ENCODE assay signal across 8 mouse cellular contexts in genomic region chr7:141041661-141042060, GRCm38 (mm10). TPM values are rescaled to one million over a fixed set of nuclear protein-coding genes. Genes with fewer than 3 reads are reported as not detected.
A peak's percentile ranks its signal among the peaks of the same experiment; 100 is the strongest.
DNase-seq lines count a peak whose midpoint lies in the region; TF ChIP-seq lines count a peak whose summit lies in the region.

No protein-coding gene starts in this region.

- peaks cover 7% of the 10 kb centered on the region; the same call in 1 of the 2 replicates for H3K4me1 ChIP-seq in embryonic fibroblast, embryonic 13.5 days (ENCODE audit: control insufficient read depth, insufficient read depth, low read length)

- H3K4me3 ChIP-seq in embryonic fibroblast, embryonic 13.5 days (ENCODE audit: insufficient read depth, low read length), result no peak overlapping the region

- no peak for TF ChIP-seq CTCF in embryonic fibroblast, embryonic 13.5 days (IDR thresholded peaks at IDR 0.05; ENCODE audit: borderline replicate concordance, insufficient read depth, low read length)

- peak; percentile 54 for DNase-seq in 3134 (ENCODE audit: extremely low read depth, insufficient read length, low spot score)
- DNase-seq in adrenal gland, adult 2 months, result peak; percentile 72
- DNase-seq in heart, postnatal 10 days, result peak; percentile 88 to 89
- peak; percentile 85 to 90 for DNase-seq in kidney, postnatal 25 days
- peak; percentile 90 for DNase-seq in lung, postnatal 25 days (ENCODE audit: low spot score)
- peak; percentile 76 for DNase-seq in testis, postnatal 10 days (ENCODE audit: low spot score)
- DNase-seq in left cerebral cortex, adult 8-10 months (ENCODE audit: low spot score in 2 of 2), result no peak

- intact Hi-C loops in heart, postnatal 10 days (cut with DNase I), result no loop called here

- no peak; the same call in 1 of the 2 replicates for TF ChIP-seq POLR2A in embryonic fibroblast, embryonic 13.5 days (IDR thresholded peaks at IDR 0.05; ENCODE audit: low read depth, low read length)

- peak overlapping the region; percentile 95 for H3K27ac ChIP-seq in embryonic fibroblast, embryonic 13.5 days (ENCODE audit: insufficient read depth, low read length)

RNA-seq across cellular contexts. Expression of gene Gm17387, which starts 12.7 kb away (rescaled TPM):
- total RNA-seq in adrenal gland, adult 2 months (2021), result not detected
- not detected in 2 replicates for polyA plus RNA-seq in adrenal gland, adult 2 months (2012; rRNA removed)
- polyA plus RNA-seq in embryonic fibroblast, embryonic 13.5 days (2011; ENCODE audit: insufficient read length, low read depth, missing spikeins), result not detected in 2 replicates
- total RNA-seq in heart, postnatal 10 days (2021), result not detected
- not detected for total RNA-seq in left cerebral cortex, adult 8-10 months (2022)

RNA-seq across cellular contexts. Expression of gene B4galnt4, which starts 19.2 kb away (rescaled TPM):
- 1 to 10 TPM; 1.4 to 3.0 TPM for total RNA-seq in adrenal gland, adult 2 months (2021)
- polyA plus RNA-seq in adrenal gland, adult 2 months (2012; rRNA removed), result 1.7 and 5.1 TPM in 2 replicates
- polyA plus RNA-seq in embryonic fibroblast, embryonic 13.5 days (2011; ENCODE audit: insufficient read length, low read depth, missing spikeins), result 0.53 and 1.6 TPM in 2 replicates
- total RNA-seq in heart, postnatal 10 days (2021), result under 1 TPM in 1 of 2 experiments, not detected in 1; 0.22 TPM
- total RNA-seq in left cerebral cortex, adult 8-10 months (2022), result 10 to 100 TPM; 64.5 to 81.0 (median 79.2) TPM

RNA-seq across cellular contexts. Expression of gene Ifitm6, which starts 23.9 kb away (rescaled TPM):
- under 1 TPM in 1 of 2 experiments, not detected in 1; 0.93 TPM for total RNA-seq in adrenal gland, adult 2 months (2021)
- 0.39 and 1.2 TPM in 2 replicates for polyA plus RNA-seq in adrenal gland, adult 2 months (2012; rRNA removed)
- polyA plus RNA-seq in embryonic fibroblast, embryonic 13.5 days (2011; ENCODE audit: insufficient read length, low read depth, missing spikeins), result not detected in 2 replicates
- under 1 TPM in 1 of 2 experiments, not detected in 1; 0.69 TPM for total RNA-seq in heart, postnatal 10 days (2021)
- under 1 TPM in 2 of 4 experiments, not detected in 2; 0.87 to 0.88 TPM for total RNA-seq in left cerebral cortex, adult 8-10 months (2022)

RNA-seq across cellular contexts. Expression of gene Ifitm3, which starts 31.1 kb away (rescaled TPM):
- total RNA-seq in adrenal gland, adult 2 months (2021), result 100 to 1,000 TPM; 102 to 148 TPM
- 140 and 146 TPM in 2 replicates for polyA plus RNA-seq in adrenal gland, adult 2 months (2012; rRNA removed)
- 1,040 and 1,188 TPM in 2 replicates for polyA plus RNA-seq in embryonic fibroblast, embryonic 13.5 days (2011; ENCODE audit: insufficient read length, low read depth, missing spikeins)
- 100 to 1,000 TPM; 104 to 117 TPM for total RNA-seq in heart, postnatal 10 days (2021)
- 10 to 100 TPM; 12.2 to 26.6 (median 17.7) TPM for total RNA-seq in left cerebral cortex, adult 8-10 months (2022)

RNA-seq across cellular contexts. Expression of gene Pkp3, which starts 36.4 kb away (rescaled TPM):
- 1 to 10 TPM in 1 of 2 experiments, under 1 TPM in 1; 0.89 to 1.5 TPM for total RNA-seq in adrenal gland, adult 2 months (2021)
- polyA plus RNA-seq in adrenal gland, adult 2 months (2012; rRNA removed), result 0.68 and 1.4 TPM in 2 replicates
- polyA plus RNA-seq in embryonic fibroblast, embryonic 13.5 days (2011; ENCODE audit: insufficient read length, low read depth, missing spikeins), result not detected in 2 replicates
- under 1 TPM in 1 of 2 experiments, not detected in 1; 0.24 TPM for total RNA-seq in heart, postnatal 10 days (2021)
- under 1 TPM in 1 of 4 experiments, not detected in 3; 0.57 TPM for total RNA-seq in left cerebral cortex, adult 8-10 months (2022)

Comparison
In these comparisons a context has a peak if more than half of its experiments do, and no peak if none do; other contexts are left out.
1. DNase-seq: peak in 3134 (single experiment), adrenal gland, adult 2 months (single experiment), heart, postnatal 10 days (2 of 2), kidney, postnatal 25 days (2 of 2), lung, postnatal 25 days (single experiment) and testis, postnatal 10 days (single experiment); none in left cerebral cortex, adult 8-10 months (0 of 2).
2. RNA of gene B4galnt4, which starts 19.2 kb away (total RNA-seq): 64.5 to 81.0 TPM in left cerebral cortex, adult 8-10 months; 1.4 to 3.0 TPM in adrenal gland, adult 2 months and 0.22 TPM in heart, postnatal 10 days; every median in the first group is over 10 times any median in the second.